Mouse (Mus musculus): Measurements from ENCODE around the gene Zfyve21.

GRCm38 (mm10) chr12:111812611-111813010 lies 1.4 kb upstream of the Zfyve21 start:
- TF ChIP-seq EP300 (IDR thresholded peaks at IDR 0.05; ENCODE audit: low read depth): no peak
- TF ChIP-seq CTCF (IDR thresholded peaks at IDR 0.05; ENCODE audit: low read depth): no peak

Data from liver, postnatal 0 days (tissue).